Mouse (Mus musculus): ENCODE results near the gene Tmem150c.

DNA sequence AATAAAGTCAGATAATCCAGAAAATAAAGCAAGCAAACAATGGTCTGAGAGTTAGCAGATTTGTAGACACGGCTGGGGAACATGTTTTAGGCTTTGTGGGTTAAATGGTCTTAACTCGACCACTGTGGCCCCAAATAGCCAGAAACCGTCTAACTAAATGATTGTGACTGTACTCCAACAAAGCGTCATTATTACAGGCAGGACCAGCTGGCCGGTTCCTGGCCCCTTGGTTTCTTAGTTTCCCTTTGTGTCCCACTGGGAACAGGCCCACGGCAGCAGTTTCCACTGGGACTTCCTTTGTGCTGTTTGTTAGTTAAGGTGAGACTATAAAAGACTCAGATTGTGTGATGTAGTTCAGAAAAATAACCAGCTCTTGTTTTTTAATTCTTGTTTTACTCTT is 100.9 kb downstream of the Tmem150c start:
- TF ChIP-seq TCF12 (IDR thresholded peaks at IDR 0.05; ENCODE audit: insufficient read depth, poor library complexity, severe bottlenecking) (no peak), POLR2A (IDR thresholded peaks at IDR 0.05; ENCODE audit: insufficient read length, low read depth) (no peak), E2F4 (IDR thresholded peaks at IDR 0.05; ENCODE audit: insufficient read depth) (no peak), SRF (IDR thresholded peaks at IDR 0.05; ENCODE audit: control insufficient read depth, insufficient read length, low read depth) (no peak), POLR2AphosphoS2 (IDR thresholded peaks at IDR 0.05; ENCODE audit: insufficient read length, low read depth) (no peak), MYOG (IDR thresholded peaks at IDR 0.05; ENCODE audit: control insufficient read depth in 1 of 3, insufficient read depth in 1 of 3, insufficient read length in 2 of 3, low read depth in 2 of 3) (no peak), USF1 (IDR thresholded peaks at IDR 0.05; ENCODE audit: low read depth) (no peak), MAX (IDR thresholded peaks at IDR 0.05; ENCODE audit: low read depth) (no peak), TCF3 (IDR thresholded peaks at IDR 0.05; ENCODE audit: insufficient read length, low read depth) (no peak)

Measured in myocyte (in vitro differentiated cells).